Mouse (Mus musculus) B cell, adult 67 days (primary cell): ENCODE measurements around the gene Sord. TPM values are rescaled to one million over a fixed set of nuclear protein-coding genes. Genes with fewer than 3 reads are reported as not detected.

Experiments used
- total RNA-seq, 2 experiments: library from RNA; stranded (reverse); gene quantifications; 4 replicates each; pipeline ENCODE4 v1.2.4; 2023

The Sord gene
- total RNA-seq: 1 to 10 TPM; 5.6 to 7.1 TPM

DNA sequence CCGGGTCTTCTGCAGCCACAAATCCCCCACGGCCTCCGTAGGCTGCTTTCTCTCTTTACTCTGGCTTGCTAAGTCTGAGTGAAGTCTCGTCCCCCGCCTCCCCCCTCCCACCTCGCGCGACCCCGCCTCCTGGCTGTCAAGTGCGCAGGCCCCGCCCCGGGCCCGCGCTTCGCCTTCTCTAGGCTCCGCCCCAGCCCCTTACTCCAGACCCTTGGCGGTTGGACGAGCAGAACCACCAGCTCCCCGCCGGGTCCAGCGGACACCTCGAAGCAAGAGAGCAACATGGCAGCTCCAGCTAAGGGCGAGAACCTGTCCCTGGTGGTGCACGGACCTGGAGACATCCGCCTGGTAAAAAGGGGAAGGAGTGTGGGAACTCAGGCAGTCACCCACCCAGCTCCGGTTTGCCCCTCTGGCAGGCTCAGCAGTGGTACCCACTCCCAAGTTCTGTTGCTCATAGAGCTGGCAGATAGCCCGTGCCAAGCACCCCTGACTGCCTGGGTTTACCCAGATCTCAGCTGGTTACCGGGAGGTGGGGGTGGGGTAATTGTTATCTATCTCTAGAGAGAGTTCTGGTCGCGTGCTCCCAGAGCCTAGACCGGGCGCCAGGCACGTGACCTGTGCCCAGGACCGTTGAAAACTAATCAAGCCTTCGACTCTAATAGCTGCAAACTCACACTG, at the start of gene Sord:
Sord (plus strand) TSS at position 139 of the 678 bp plus-strand sequence.

GRCm38 (mm10) chr2:122186106-122186505, 48.4 kb upstream of the Sord start, which contains the start of the genes Patl2 and Terb2:
Gene Patl2 (minus strand): TSS chr2:122186189.
Gene Terb2 (plus strand): TSS chr2:122186272.

GRCm38 (mm10) chr2:122298096-122298499, 63.5 kb downstream of the Sord start, which contains the start of gene Duox2:
Gene Duox2 (minus strand): TSS chr2:122298449.

DNA sequence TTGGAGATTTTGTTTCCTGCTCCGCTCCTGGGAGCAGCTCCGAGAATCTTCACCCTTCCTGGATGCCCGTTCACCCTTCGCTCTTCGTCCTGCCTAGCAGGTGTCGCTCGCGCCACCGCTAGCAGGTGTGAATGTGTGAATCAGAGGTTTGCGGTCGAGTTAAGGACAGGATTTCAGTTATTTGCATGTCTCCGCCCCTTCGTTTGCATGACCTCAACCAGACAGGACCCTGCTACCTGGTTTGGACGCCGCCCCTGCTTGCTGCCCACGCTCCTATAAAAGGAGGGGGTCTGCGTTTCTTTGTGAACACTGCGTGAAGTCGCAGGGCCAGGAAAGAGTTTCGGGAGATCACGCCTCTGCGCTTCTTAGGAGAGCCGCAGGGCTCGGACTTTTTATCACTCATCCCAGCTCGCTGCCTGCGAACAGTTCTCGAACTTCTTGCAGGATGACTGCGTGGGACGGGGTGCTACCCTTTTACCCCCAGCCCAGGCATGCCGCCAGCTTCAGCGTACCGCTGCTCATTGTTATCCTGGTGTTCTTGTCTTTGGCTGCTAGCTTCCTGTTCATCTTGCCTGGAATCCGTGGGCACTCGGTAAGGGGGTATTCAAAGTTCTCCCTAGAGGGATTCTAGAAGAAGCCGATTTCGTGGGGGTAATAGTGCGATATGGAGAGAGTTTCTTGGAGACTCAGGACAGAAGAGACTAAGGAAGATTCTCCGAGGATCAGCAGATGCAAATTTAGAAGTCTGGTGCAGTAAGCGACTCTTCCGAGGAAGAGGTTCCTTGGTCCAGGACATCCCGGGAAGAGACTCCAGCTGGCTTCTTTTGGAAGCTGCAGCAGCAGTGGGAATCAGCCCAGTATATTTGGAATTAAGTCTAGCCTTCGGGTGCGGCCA, 64.3 kb downstream of the Sord start, which contains the start of gene Duoxa2:
Duoxa2 (plus strand) TSS at position 305 of the 895 bp plus-strand sequence.

DNA sequence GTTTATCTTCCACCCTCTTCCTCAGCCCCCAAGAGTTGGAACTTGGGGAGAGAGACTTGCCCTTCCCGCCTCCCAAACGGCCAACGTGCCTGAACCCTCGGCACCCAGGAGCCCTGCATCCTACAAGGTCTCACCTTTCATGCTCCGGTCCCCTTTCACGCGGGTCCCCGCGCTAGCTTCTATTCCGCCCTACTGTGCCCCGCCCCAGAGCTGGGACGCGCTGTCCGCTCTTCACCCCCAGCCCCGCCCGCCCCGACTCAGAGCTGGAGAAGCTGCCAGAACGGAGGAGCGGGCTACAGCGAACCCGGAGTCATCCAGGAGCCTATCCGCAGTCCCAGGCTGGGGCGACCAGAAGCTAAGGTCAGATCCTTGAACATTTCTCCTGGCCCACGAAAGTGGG, 79.0 kb downstream of the Sord start, which contains the start of gene Duoxa1:
Duoxa1 (minus strand) TSS at position 195 of the 400 bp plus-strand sequence.

Other genes starting within 250 kb of the Sord start
- 10 to 100 TPM; 37.6 to 45.8 TPM for gene Eif3j1, start 206.2 kb upstream of the Sord start, total RNA-seq
- gene Spg11, start 116.4 kb upstream of the Sord start, total RNA-seq: 10 to 100 TPM; 31.6 to 31.7 TPM
- gene B2m, start 87.1 kb upstream of the Sord start, total RNA-seq: 1,000 to 10,000 TPM; 1,480 to 1,487 TPM
- under 1 TPM; 0.42 to 0.61 TPM for gene Trim69, start 74.0 kb upstream of the Sord start, total RNA-seq
- gene Patl2, start 48.6 kb upstream of the Sord start, total RNA-seq: not detected
- not detected for gene Terb2, start 48.5 kb upstream of the Sord start, total RNA-seq
- not detected for gene Duox2, start 63.7 kb downstream of the Sord start, total RNA-seq
- not detected for gene Duoxa2, start 64.2 kb downstream of the Sord start, total RNA-seq
- not detected for gene Duoxa1, start 79.0 kb downstream of the Sord start, total RNA-seq
- gene Duox1, start 80.9 kb downstream of the Sord start, total RNA-seq: not detected
- 1 to 10 TPM; 3.6 to 4.0 TPM for gene Shf, start 134.4 kb downstream of the Sord start, total RNA-seq
- gene Slc28a2, start 191.7 kb downstream of the Sord start, total RNA-seq: 100 to 1,000 TPM; 122 to 141 TPM